Mouse (Mus musculus) lung, embryonic 14.5 days (tissue): ENCODE data around the gene Gm27027. TPM values are rescaled to one million over a fixed set of nuclear protein-coding genes. Genes with fewer than 3 reads are reported as not detected.
A peak's percentile ranks its signal among the peaks of the same experiment; 100 is the strongest.

Experiments
- ATAC-seq: fragments of 200-750 bp; cut with Nextera tagmentation; 2 replicates; pipeline ENCODE4 v1.8.0; 2017; ENCODE audit warnings: mild to moderate bottlenecking, moderate TSS enrichment, moderate library complexity; ENCODE audit not compliant: insufficient read depth
- DNase-seq: peaks from one replicate; pipeline ENCODE4 v3.0.0-alpha.2; 2015
- H3K27ac ChIP-seq: fragments of 300-500 bp; sonication (generic); 2 replicates; pipeline ENCODE4 v1.5.1; 2014; ENCODE audit warnings: low read depth, mild to moderate bottlenecking, moderate library complexity
- H3K27me3 ChIP-seq: fragments of 300-500 bp; sonication (generic); 2 replicates; pipeline ENCODE4 v1.6.1; 2014; ENCODE audit warnings: low read length, control low read depth; ENCODE audit not compliant: insufficient read depth
- H3K36me3 ChIP-seq: fragments of 300-500 bp; sonication (generic); 2 replicates; pipeline ENCODE4 v1.6.1; 2014; ENCODE audit warnings: control low read depth; ENCODE audit not compliant: insufficient read depth
- H3K4me1 ChIP-seq: fragments of 300-500 bp; sonication (generic); 2 replicates; pipeline ENCODE4 v1.6.1; 2014; ENCODE audit warnings: antibody characterized with exemption, control low read depth; ENCODE audit not compliant: insufficient read depth
- H3K4me2 ChIP-seq: fragments of 300-500 bp; sonication (generic); 2 replicates; pipeline ENCODE4 v1.6.1; 2014; ENCODE audit warnings: mild to moderate bottlenecking
- H3K4me3 ChIP-seq: fragments of 300-500 bp; sonication (generic); 2 replicates; pipeline ENCODE4 v1.5.1; 2014; ENCODE audit warnings: low read depth, low read length
- H3K9ac ChIP-seq: fragments of 300-500 bp; sonication (generic); 2 replicates; pipeline ENCODE4 v1.6.1; 2014
- H3K9me3 ChIP-seq: fragments of 300-500 bp; sonication (generic); 2 replicates; pipeline ENCODE4 v1.6.1; 2016; ENCODE audit warnings: low read depth, low read length, control low read depth
- CTCF ChIP-seq: IDR thresholded peaks from 2 replicates; pipeline ENCODE4 v1.5.1; 2016; ENCODE audit warnings: antibody characterized with exemption, low read depth
- WGBS: fragments of 180-500 bp; shearing (Covaris S2); extraction: QIAGEN DNeasy Blood & Tissue Kit; methylation state at CpG from one replicate; pipeline ENCODE4 v1.1.7; 2014; 5-methylcytosine and 5-hydroxymethylcytosine counted together
- polyA plus RNA-seq: library from polyadenylated mRNA; unstranded; fragments of >200 nt; fragmentation: Nextera tagmentation; extraction: Ambion mirVana; gene quantifications from 2 replicates; pipeline ENCODE4 v1.2.1, GENCODE M21; 2014

Gene Gm27027
- polyA plus RNA-seq, 1 experiment from 2014 or later = not detected

DNA sequence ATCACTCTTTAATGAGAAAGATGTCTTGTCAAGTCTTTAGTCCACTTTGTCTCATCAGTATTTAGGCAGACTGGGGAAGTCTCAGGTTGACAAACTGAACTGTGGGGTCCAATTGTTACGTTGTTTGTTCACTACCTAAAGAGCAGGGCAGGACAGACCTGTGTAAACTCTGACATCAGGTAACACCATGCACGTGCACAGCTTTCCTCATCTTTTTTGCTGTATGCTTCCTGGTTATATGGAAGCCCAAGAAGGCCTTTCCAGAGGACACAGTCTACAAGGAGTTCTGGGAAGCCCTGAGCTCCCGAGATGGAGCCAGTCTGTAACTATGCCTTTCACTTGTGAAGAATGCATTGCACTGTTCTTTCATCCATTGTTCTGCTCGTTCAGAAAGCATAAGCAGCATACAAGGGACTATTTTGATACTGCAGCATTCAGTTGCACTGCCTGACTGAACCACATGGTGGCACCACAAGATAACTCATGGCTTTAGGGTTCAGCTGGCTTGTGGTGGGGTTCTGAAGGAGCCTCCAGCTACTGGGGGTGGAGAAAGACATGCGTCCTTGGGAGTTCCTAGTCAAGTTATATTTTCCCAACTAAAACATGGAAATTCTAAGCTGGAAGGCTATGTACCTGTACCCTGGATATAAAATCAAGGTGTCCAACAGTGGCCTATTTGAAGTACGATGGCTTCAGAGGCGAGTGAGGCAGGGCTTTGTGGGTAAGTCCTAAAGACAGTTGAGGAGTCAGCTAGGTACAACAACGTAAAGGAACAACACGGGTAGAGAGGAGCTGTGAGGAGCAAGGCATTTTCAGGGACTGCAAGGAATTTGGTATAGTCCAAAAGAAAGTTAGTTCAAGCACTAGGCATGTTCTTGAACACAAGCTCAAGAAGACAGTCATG, 39.5 kb upstream of the Gm27027 start:
- Histone ChIP-seq H3K4me2 (no peak overlapping the region), H3K27me3 (no peaks in the 10 kb centered on the region), H3K27ac (no peak overlapping the region), H3K9me3 (no peaks in the 10 kb centered on the region), H3K9ac (no peak overlapping the region), H3K4me1 (no peaks in the 10 kb centered on the region), H3K4me3 (no peak overlapping the region), H3K36me3 (peaks cover 26% of the 10 kb centered on the region)
- peak; percentile 44 for ATAC-seq
- WGBS = 67% methylated on average over 9 of the region's 9 CpGs
- peak; percentile 84 for DNase-seq
- peak; percentile 89 for TF ChIP-seq CTCF

GRCm38 (mm10) chr2:94030602-94031001, 34.4 kb upstream of the Gm27027 start:
- H3K27me3 ChIP-seq = no peaks in the 10 kb centered on the region
- no peak overlapping the region for H3K27ac ChIP-seq
- H3K4me2 ChIP-seq = no peak overlapping the region
- H3K9ac ChIP-seq = no peak overlapping the region
- H3K9me3 ChIP-seq = no peaks in the 10 kb centered on the region
- peaks cover 26% of the 10 kb centered on the region for H3K36me3 ChIP-seq
- no peak for DNase-seq
- ATAC-seq = no peak
- H3K4me1 ChIP-seq = no peaks in the 10 kb centered on the region
- no peak for TF ChIP-seq CTCF
- H3K4me3 ChIP-seq = no peak overlapping the region

DNA sequence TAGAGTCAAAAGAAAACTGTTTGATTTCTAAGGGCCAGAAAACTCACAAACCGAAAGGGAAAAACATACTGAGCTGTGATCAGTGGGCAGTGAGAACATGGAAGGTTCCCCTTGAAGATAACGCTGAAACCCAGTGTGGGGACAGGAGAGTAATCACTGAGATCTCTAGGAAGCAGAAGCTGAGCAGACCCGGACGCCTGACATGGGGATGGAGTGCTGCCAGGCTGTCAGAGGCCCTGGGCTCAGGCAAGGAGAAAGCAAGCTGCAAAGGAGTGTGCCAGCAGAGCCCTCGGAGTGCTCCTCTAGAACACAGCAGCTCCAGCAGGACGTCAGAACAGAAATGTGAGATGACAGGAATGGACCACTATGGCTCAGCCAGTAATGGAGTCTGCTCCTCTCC, 28.5 kb upstream of the Gm27027 start:
- no peak for ATAC-seq
- WGBS = 45% methylated on average over 6 of the region's 6 CpGs

DNA sequence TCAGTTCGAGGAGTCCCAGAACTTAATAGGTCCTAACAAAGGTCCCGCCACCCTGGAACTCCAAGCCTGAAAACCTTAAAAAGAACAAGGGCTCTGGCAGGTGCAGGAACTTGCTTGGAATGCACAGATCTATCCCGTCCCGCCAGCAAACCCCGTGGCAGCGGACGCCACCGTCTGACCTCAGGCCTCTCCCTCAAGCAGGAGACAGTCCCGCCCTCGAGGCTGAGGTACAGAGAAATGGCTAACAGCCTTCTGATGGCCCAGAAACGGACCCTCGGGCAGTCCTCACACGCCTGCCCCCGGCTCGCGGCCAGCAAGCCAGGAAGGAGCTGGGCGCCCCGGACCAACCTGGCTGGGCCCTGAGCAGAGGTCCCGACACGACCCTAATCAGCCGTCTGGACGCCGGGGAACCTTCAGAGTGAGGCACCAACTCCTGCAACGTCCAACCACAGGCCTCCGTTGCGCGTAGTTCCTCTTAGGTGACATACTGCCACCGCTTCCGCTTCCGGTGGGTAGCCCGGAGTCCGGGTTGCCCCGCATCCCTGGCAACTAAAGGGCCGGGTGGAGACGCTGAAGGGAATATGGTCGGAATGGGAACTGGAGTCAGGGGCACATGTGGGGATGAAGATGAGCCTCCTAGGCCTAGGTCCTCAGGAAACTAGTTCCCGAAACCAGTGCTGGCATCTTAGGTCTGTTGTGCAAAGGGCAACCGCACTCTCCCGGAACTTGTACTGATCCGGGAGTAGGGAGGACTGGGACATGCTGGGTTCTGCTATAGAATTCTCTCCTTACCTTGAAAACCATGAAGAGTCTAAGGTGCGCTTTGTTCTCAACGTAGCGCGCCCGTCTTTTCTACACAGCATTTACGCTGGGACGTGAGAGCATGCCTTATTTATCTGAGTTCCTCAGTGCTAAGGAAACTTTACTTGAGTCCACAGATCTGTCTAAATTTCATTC, 14.5 kb upstream of the Gm27027 start, which contains the start of gene Alkbh3:
Gene Alkbh3, minus strand, starts transcription at position 473 of the 957 bp plus-strand sequence.
- peak; percentile 99 for ATAC-seq
- H3K27ac ChIP-seq = no peak within 1 kb of the TSS

More for the DNA sequence above, 28.5 kb upstream of the Gm27027 start:
- no peak overlapping the region for H3K27ac ChIP-seq
- no peak for DNase-seq
- H3K4me2 ChIP-seq = no peak overlapping the region
- no peaks in the 10 kb centered on the region for H3K36me3 ChIP-seq
- no peaks in the 10 kb centered on the region for H3K27me3 ChIP-seq
- no peak for TF ChIP-seq CTCF
- no peaks in the 10 kb centered on the region for H3K4me1 ChIP-seq
- H3K9ac ChIP-seq = no peak overlapping the region
- no peaks in the 10 kb centered on the region for H3K9me3 ChIP-seq
- H3K4me3 ChIP-seq = no peak overlapping the region

DNA sequence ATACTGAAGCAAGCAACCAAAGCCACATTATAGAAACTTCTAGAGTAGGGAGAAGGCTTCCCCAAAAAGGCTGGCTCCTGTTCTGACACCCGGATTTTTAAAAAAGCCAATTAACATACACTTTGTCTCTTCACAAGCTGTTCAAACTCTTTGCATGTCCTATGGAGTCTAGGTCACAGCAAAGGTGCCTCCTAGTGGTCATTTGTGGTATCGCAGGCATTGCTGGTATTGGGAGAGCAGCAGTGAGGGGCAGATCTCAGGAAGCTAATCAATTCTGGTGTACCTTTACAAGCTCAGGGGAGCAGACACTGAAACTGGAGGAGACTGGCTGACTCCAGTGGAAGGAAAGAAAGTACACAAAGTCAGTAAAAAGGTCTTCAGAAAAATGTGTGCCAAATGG, 6.2 kb upstream of the Gm27027 start:
- peak; percentile 98 for TF ChIP-seq CTCF
- no peaks in the 10 kb centered on the region for H3K27me3 ChIP-seq
- DNase-seq (peak; percentile 96), ATAC-seq (peak; percentile 62; the same call in 1 of the 2 replicates)
- H3K4me2 ChIP-seq = no peak overlapping the region
- no peaks in the 10 kb centered on the region for H3K9me3 ChIP-seq
- H3K9ac ChIP-seq = no peak overlapping the region
- H3K4me1 ChIP-seq = no peaks in the 10 kb centered on the region
- no peak overlapping the region for H3K4me3 ChIP-seq
- peaks cover 75% of the 10 kb centered on the region for H3K36me3 ChIP-seq
- H3K27ac ChIP-seq = no peak overlapping the region
- 2% methylated on average over 2 of the region's 2 CpGs for WGBS

More for the DNA sequence above, 14.5 kb upstream of the Gm27027 start, which contains the start of gene Alkbh3:
- H3K36me3 ChIP-seq = peaks cover 27% of the 10 kb centered on the region
- peaks cover 4% of the 10 kb centered on the region; the same call in 1 of the 2 replicates for H3K4me1 ChIP-seq
- WGBS = 5% methylated on average over 47 of the region's 47 CpGs
- peak within 1 kb of the TSS; percentile 92 for H3K4me2 ChIP-seq
- TF ChIP-seq CTCF = no peak
- peak; percentile 96 for DNase-seq
- peak within 1 kb of the TSS; percentile 75 for H3K4me3 ChIP-seq
- H3K27me3 ChIP-seq = no peaks in the 10 kb centered on the region
- H3K9me3 ChIP-seq = no peaks in the 10 kb centered on the region
- peak within 1 kb of the TSS; percentile 79 for H3K9ac ChIP-seq

DNA sequence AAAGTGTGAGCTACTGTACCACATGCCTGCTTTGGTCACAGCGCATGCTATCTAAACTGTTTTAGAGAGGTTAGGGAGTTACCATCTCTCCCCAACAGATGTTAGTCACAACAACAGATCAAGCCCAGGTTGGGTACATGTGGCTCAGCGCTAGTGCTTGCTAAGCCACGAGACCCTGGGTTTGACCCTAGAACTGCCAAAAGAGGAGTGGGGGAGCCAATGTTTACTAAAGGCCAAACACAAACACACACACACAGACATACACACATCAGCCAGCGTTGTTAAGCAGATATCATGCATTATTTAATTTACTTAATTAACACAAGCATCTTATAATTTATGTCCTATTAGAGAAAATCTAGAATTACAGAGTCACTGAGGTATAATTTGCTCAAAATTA, 5.8 kb upstream of the Gm27027 start:
- WGBS = 68% methylated on average over 4 of the region's 4 CpGs
- H3K36me3 ChIP-seq = peaks cover 75% of the 10 kb centered on the region
- ATAC-seq = no peak
- H3K4me2 ChIP-seq = no peak overlapping the region
- H3K9me3 ChIP-seq = no peaks in the 10 kb centered on the region
- DNase-seq = no peak
- no peaks in the 10 kb centered on the region for H3K4me1 ChIP-seq
- H3K9ac ChIP-seq = no peak overlapping the region
- no peaks in the 10 kb centered on the region for H3K27me3 ChIP-seq
- TF ChIP-seq CTCF = no peak
- no peak overlapping the region for H3K4me3 ChIP-seq
- H3K27ac ChIP-seq = no peak overlapping the region
